Mouse (Mus musculus): Measurements from ENCODE around the gene Ubac2. TPM values are rescaled to one million over a fixed set of nuclear protein-coding genes. Genes with fewer than 3 reads are reported as not detected.
A peak's percentile ranks its signal among the peaks of the same experiment; 100 is the strongest.

The Ubac2 gene
- polyA plus RNA-seq, 2 experiments = 10.1 to 16.4 TPM

DNA sequence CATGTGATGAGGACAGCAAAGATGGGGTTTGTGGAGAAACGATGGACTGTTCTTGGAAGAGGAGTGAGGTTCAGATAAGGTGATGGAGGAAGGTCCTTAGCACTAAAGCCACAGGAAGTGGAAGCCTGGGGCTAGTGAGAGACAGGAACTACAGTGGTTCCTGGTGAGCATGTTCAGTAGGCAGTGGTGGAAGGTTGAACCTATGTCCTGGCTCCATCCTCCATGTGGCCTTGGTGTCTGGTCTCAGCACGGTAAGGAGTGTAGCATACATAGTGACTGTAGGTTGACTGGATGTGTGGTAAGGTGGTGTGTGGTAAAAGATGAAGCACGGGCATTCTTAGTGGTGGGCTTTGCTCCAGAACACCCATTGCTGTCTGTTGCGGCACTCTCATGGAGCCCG is 71.5 kb downstream of the Ubac2 start:
- Histone ChIP-seq H3K4me2 (ENCODE audit: low read depth) (no peak overlapping the region), H3K4me1 (replicated peaks; ENCODE audit: control insufficient read depth in 2 of 2, insufficient read depth in 2 of 2, low read length in 1 of 2) (peaks cover 10 to 19% of the 10 kb centered on the region in 2 experiments), H3K9me3 (ENCODE audit: control insufficient read depth, low read length) (no peaks in the 10 kb centered on the region), H3K9ac (replicated peaks) (no peak overlapping the region), H3K36me3 (replicated peaks; ENCODE audit: control insufficient read depth, insufficient read depth, low read depth) (no peaks in the 10 kb centered on the region), H3K27me3 (ENCODE audit: control insufficient read depth, insufficient read depth, low read length) (no peaks in the 10 kb centered on the region), H3K27ac (no peak overlapping the region), H3K4me3 (ENCODE audit: insufficient read depth in 1 of 2, low read depth in 2 of 2, low read length in 2 of 2) (no peak overlapping the region)
- no peak for DNase-seq (ENCODE audit: low read depth in 3 of 3, low spot score in 3 of 3)
- WGBS (ENCODE audit: insufficient replicate concordance) = 62% methylated on average over 5 of the region's 5 CpGs
- ATAC-seq (ENCODE audit: insufficient read depth) = no peak
- TF ChIP-seq CTCF (IDR thresholded peaks at IDR 0.05; ENCODE audit: low read depth) (no peak), EP300 (IDR thresholded peaks at IDR 0.05; ENCODE audit: low read depth) (no peak)

DNA sequence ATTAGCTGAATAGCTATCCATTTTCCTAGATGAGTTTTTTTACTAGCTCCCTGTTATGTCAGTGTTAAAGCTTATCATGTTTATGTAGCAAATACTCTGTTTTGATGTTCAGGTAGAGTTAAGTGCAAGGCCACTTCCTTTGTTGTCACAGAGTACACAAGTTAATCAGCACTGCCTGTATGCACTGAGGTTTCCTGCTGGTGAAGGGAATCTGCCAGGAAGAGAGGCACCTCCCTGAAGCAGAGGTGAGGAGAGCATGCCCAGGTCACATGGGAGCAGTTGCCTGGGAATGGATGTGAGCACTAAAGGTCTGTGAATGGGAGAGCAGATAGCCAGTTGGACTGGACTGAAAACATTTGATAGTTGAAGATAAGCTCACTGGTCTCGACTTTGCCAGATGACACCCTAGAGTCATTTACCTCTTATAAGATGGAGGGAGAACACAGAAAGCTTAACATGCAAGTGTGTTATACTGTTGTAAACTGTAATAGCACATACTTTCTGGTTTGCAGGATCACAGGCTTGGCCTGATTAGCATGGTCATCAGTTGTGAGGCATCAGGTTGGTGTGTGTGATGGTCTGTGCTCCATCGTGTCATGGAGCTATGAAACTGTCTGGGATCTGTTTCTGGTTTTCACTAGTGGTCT is 73.1 kb downstream of the Ubac2 start:
- H3K36me3 ChIP-seq (replicated peaks; ENCODE audit: control insufficient read depth, insufficient read depth, low read depth) = no peaks in the 10 kb centered on the region
- no peak overlapping the region for H3K4me3 ChIP-seq (ENCODE audit: insufficient read depth in 1 of 2, low read depth in 2 of 2, low read length in 2 of 2)
- DNase-seq (ENCODE audit: low read depth in 3 of 3, low spot score in 3 of 3) (peak in 1 of 3 experiments; percentile 22), ATAC-seq (ENCODE audit: insufficient read depth) (peak; percentile 76)
- no peak overlapping the region for H3K4me2 ChIP-seq (ENCODE audit: low read depth)
- WGBS (ENCODE audit: insufficient replicate concordance) = 31% methylated on average over 2 of the region's 2 CpGs
- TF ChIP-seq EP300 (IDR thresholded peaks at IDR 0.05; ENCODE audit: low read depth) = no peak
- TF ChIP-seq CTCF (IDR thresholded peaks at IDR 0.05; ENCODE audit: low read depth) = no peak
- H3K9me3 ChIP-seq (ENCODE audit: control insufficient read depth, low read length) = no peaks in the 10 kb centered on the region
- no peaks in the 10 kb centered on the region for H3K27me3 ChIP-seq (ENCODE audit: control insufficient read depth, insufficient read depth, low read length)
- H3K4me1 ChIP-seq (replicated peaks; ENCODE audit: control insufficient read depth in 2 of 2, insufficient read depth in 2 of 2, low read length in 1 of 2) = peaks cover 10 to 19% of the 10 kb centered on the region in 2 experiments
- no peak overlapping the region for H3K27ac ChIP-seq
- no peak overlapping the region for H3K9ac ChIP-seq (replicated peaks)

- TF ChIP-seq CTCF (IDR thresholded peaks at IDR 0.05; ENCODE audit: low read depth) (no peak), EP300 (IDR thresholded peaks at IDR 0.05; ENCODE audit: low read depth) (no peak)
- DNase-seq (ENCODE audit: low read depth in 3 of 3, low spot score in 3 of 3) (no peak), ATAC-seq (ENCODE audit: insufficient read depth) (no peak)
Measured at GRCm38 (mm10) chr14:121952046-121952400, 73.6 kb downstream of the Ubac2 start.

DNA sequence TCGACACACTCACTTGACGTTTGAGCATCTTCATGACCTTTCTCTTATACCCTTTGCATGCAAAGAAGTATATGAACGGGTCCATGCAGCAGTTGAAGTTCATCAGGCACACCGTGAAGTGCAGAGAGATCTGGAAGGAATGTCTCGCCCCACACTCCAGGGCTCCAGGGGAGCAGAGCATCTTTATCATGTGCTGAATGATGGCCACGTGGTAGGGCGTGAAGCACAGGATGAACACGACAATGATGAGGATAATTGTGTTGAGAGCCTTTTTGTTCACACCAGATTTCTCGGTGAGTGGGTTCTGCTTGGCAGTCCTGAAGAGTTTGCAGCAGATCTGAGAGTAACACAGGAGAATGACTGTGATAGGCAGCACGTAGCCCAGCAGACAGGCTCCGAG is 75.7 kb downstream of the Ubac2 start:
- ATAC-seq (ENCODE audit: insufficient read depth) (no peak), DNase-seq (ENCODE audit: low read depth in 3 of 3, low spot score in 3 of 3) (no peak)
- no peak overlapping the region for H3K4me2 ChIP-seq (ENCODE audit: low read depth)
- no peak overlapping the region for H3K9ac ChIP-seq (replicated peaks)
- H3K9me3 ChIP-seq (ENCODE audit: control insufficient read depth, low read length) = no peaks in the 10 kb centered on the region
- 79% methylated on average over 11 of the region's 11 CpGs for WGBS (ENCODE audit: insufficient replicate concordance)
- no peak overlapping the region for H3K4me3 ChIP-seq (ENCODE audit: insufficient read depth in 1 of 2, low read depth in 2 of 2, low read length in 2 of 2)
- H3K36me3 ChIP-seq (replicated peaks; ENCODE audit: control insufficient read depth, insufficient read depth, low read depth) = no peaks in the 10 kb centered on the region
- TF ChIP-seq EP300 (IDR thresholded peaks at IDR 0.05; ENCODE audit: low read depth) (no peak), CTCF (IDR thresholded peaks at IDR 0.05; ENCODE audit: low read depth) (no peak)
- peaks cover 10 to 22% of the 10 kb centered on the region in 2 experiments for H3K4me1 ChIP-seq (replicated peaks; ENCODE audit: control insufficient read depth in 2 of 2, insufficient read depth in 2 of 2, low read length in 1 of 2)
- H3K27ac ChIP-seq = no peak overlapping the region
- no peaks in the 10 kb centered on the region for H3K27me3 ChIP-seq (ENCODE audit: control insufficient read depth, insufficient read depth, low read length)

More at GRCm38 (mm10) chr14:121952046-121952400, 73.6 kb downstream of the Ubac2 start:
- Histone ChIP-seq H3K9ac (replicated peaks) (no peak overlapping the region), H3K9me3 (ENCODE audit: control insufficient read depth, low read length) (no peaks in the 10 kb centered on the region), H3K27me3 (ENCODE audit: control insufficient read depth, insufficient read depth, low read length) (no peaks in the 10 kb centered on the region), H3K4me2 (ENCODE audit: low read depth) (no peak overlapping the region), H3K36me3 (replicated peaks; ENCODE audit: control insufficient read depth, insufficient read depth, low read depth) (no peaks in the 10 kb centered on the region), H3K27ac (no peak overlapping the region), H3K4me1 (replicated peaks; ENCODE audit: control insufficient read depth in 2 of 2, insufficient read depth in 2 of 2, low read length in 1 of 2) (peaks cover 10 to 22% of the 10 kb centered on the region in 2 experiments), H3K4me3 (ENCODE audit: insufficient read depth in 1 of 2, low read depth in 2 of 2, low read length in 2 of 2) (no peak overlapping the region)
- WGBS (ENCODE audit: insufficient replicate concordance) = 67% methylated on average over 5 of the region's 5 CpGs

DNA sequence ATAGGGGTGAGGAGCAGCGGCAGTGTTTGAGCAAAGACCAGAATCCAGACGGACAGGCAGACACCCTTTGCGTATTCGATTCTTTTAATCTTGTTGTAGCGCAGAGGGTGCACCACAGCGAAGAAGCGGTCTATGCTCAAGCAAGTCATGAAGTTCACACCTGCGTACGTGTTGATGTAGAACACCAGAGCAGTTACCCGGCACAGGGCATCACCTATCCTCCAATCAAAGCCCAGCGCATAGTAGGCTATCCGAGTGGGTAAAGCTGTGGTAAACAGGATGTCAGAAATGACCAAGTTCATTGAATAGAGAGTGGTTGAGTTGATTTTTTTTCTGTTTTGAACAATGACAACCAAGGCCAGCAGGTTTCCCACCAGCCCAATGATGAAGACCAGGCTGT is 76.2 kb downstream of the Ubac2 start:
- Histone ChIP-seq H3K36me3 (replicated peaks; ENCODE audit: control insufficient read depth, insufficient read depth, low read depth) (no peaks in the 10 kb centered on the region), H3K27me3 (ENCODE audit: control insufficient read depth, insufficient read depth, low read length) (no peaks in the 10 kb centered on the region), H3K4me2 (ENCODE audit: low read depth) (no peak overlapping the region), H3K4me3 (ENCODE audit: insufficient read depth in 1 of 2, low read depth in 2 of 2, low read length in 2 of 2) (no peak overlapping the region), H3K27ac (no peak overlapping the region), H3K9ac (replicated peaks) (no peak overlapping the region), H3K9me3 (ENCODE audit: control insufficient read depth, low read length) (no peaks in the 10 kb centered on the region), H3K4me1 (replicated peaks; ENCODE audit: control insufficient read depth in 2 of 2, insufficient read depth in 2 of 2, low read length in 1 of 2) (peaks cover 10 to 21% of the 10 kb centered on the region in 2 experiments)
- no peak for TF ChIP-seq CTCF (IDR thresholded peaks at IDR 0.05; ENCODE audit: low read depth)
- no peak for TF ChIP-seq EP300 (IDR thresholded peaks at IDR 0.05; ENCODE audit: low read depth)
- ATAC-seq (ENCODE audit: insufficient read depth) (no peak), DNase-seq (ENCODE audit: low read depth in 3 of 3, low spot score in 3 of 3) (no peak)
- WGBS (ENCODE audit: insufficient replicate concordance) = 92% methylated on average over 12 of the region's 12 CpGs
